8 mouse cellular contexts compared by ENCODE assay signal in the genomic region with DNA sequence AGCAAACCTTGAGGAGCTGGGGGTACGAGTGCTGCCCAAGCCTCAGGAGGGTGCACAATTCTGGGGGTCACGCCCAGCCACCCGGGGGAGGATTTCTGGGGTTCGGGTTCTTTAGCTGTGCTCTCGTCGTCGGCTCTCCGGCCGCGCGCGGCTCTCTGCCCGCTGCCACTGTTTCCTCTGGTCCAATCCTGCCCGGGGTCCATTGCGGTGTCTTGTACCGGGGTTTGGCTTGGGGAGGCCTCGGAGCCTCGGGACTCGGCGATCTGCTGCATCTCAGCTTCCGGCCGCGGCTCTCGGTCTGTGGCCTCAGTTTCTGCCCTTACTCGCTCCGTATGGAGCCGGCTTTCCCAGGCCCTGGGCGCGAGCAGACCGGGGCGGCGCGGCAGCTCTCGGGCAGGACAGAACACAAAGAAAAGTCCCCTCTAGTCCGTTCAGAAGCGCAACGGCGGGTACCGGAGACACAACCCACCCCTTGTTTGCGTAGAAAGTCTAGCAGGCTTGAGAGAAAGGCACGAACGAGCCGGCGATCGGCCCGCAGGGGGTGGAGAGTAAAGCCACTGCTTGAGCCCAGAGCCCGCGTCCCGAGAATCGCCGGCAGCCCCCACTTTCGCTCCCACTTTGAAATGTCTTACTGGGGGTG. TPM values are rescaled to one million over a fixed set of nuclear protein-coding genes. Genes with fewer than 3 reads are reported as not detected.
DNase-seq lines count a peak whose midpoint lies in the region; ATAC-seq and TF ChIP-seq lines count a peak whose summit lies in the region.

No protein-coding gene starts in this region.

- peaks cover 73% of the 10 kb centered on the region for H3K27me3 ChIP-seq in G1E (ENCODE audit: insufficient read depth, low read length)
- no peaks in the 10 kb centered on the region for H3K27me3 ChIP-seq in limb, embryonic 15.5 days
- no peaks in the 10 kb centered on the region for H3K27me3 ChIP-seq in neural tube, embryonic 12.5 days (replicated peaks)

- peak; percentile 83 for DNase-seq in kidney, adult 18-20 months
- no peak for DNase-seq in kidney, adult 11 months
- DNase-seq in G1E (ENCODE audit: low spot score) = no peak
- DNase-seq in embryo, embryonic 9.5 days (ENCODE audit: extremely low spot score) = peak; percentile 82
- DNase-seq in heart, postnatal 4 days = peak; percentile 65

- no peak for ATAC-seq in G1E (ENCODE audit: extremely low read depth, insufficient number of reproducible peaks, low FRiP score, poor library complexity, severe bottlenecking)
- no peak for ATAC-seq in limb, embryonic 15.5 days (ENCODE audit: insufficient number of reproducible peaks, low FRiP score, low TSS enrichment, low read depth)
- ATAC-seq in neural tube, embryonic 12.5 days (ENCODE audit: low FRiP score, low read depth) = no peak
- no peak for ATAC-seq in activated CD4-positive, CD25-positive, alpha-beta regulatory T cell, adult 4 months

- H3K9me3 ChIP-seq in G1E (replicated peaks) = peaks cover 54% of the 10 kb centered on the region
- no peaks in the 10 kb centered on the region for H3K9me3 ChIP-seq in limb, embryonic 15.5 days
- no peaks in the 10 kb centered on the region for H3K9me3 ChIP-seq in neural tube, embryonic 12.5 days

- peak overlapping the region; percentile 89 for H3K27ac ChIP-seq in limb, embryonic 15.5 days
- H3K27ac ChIP-seq in neural tube, embryonic 12.5 days = peak overlapping the region; percentile 93

- under 1% methylated on average over 52 of the region's 52 CpGs for WGBS in limb, embryonic 15.5 days
- WGBS in neural tube, embryonic 12.5 days = under 1% methylated on average over 52 of the region's 52 CpGs

- no peak for TF ChIP-seq CTCF in G1E (IDR thresholded peaks at IDR 0.05; ENCODE audit: low read depth, low read length)

- H3K36me3 ChIP-seq in G1E (replicated peaks) = no peaks in the 10 kb centered on the region
- no peaks in the 10 kb centered on the region for H3K36me3 ChIP-seq in limb, embryonic 15.5 days
- peaks cover 8% of the 10 kb centered on the region for H3K36me3 ChIP-seq in neural tube, embryonic 12.5 days

- peak overlapping the region; percentile 68 for H3K9ac ChIP-seq in limb, embryonic 15.5 days
- peak overlapping the region; percentile 100 for H3K9ac ChIP-seq in neural tube, embryonic 12.5 days

- H3K4me1 ChIP-seq in G1E (ENCODE audit: insufficient read depth, low read depth, low read length) = peaks cover 23% of the 10 kb centered on the region
- H3K4me1 ChIP-seq in limb, embryonic 15.5 days = peaks cover 54% of the 10 kb centered on the region
- peaks cover 28% of the 10 kb centered on the region for H3K4me1 ChIP-seq in neural tube, embryonic 12.5 days

- H3K4me3 ChIP-seq in G1E (ENCODE audit: low read depth, low read length) = peak overlapping the region; percentile 7; the same call in 1 of the 2 replicates
- H3K4me3 ChIP-seq in limb, embryonic 15.5 days = peak overlapping the region; percentile 81
- peak overlapping the region; percentile 97 for H3K4me3 ChIP-seq in neural tube, embryonic 12.5 days

- H3K4me2 ChIP-seq in limb, embryonic 15.5 days = peak overlapping the region; percentile 96
- H3K4me2 ChIP-seq in neural tube, embryonic 12.5 days (replicated peaks) = peak overlapping the region; percentile 98

RNA-seq across cellular contexts. Expression of a gene that starts 1.5 kb away (rescaled TPM):
- 0.10 TPM in 1 of 2 replicates, not detected in the other for total RNA-seq in G1E (2014; fragmentation: Nextera tagmentation)
- 0.05 and 0.12 TPM in 2 replicates for total RNA-seq in G1E (2017)
- 0.42 and 0.50 TPM in 2 replicates for polyA plus RNA-seq in G1E (2012)
- 10 to 100 TPM; 14.1 to 16.5 TPM for total RNA-seq in heart, postnatal 4 days (2021)
- 5.8 and 6.7 TPM in 2 replicates for polyA plus RNA-seq in limb, embryonic 15.5 days (2015; fragmentation: Nextera tagmentation; extraction: Ambion mirVana)
- polyA plus RNA-seq in neural tube, embryonic 12.5 days (2016; fragmentation: Nextera tagmentation; extraction: Ambion mirVana) = 21.6 and 22.8 TPM in 2 replicates
- polyA plus RNA-seq in activated CD4-positive, CD25-positive, alpha-beta regulatory T cell, adult 4 months (2017; shearing (Covaris generic)) = not detected

Comparison
In these comparisons a context has a peak if more than half of its experiments do, and no peak if none do; other contexts are left out.
1. DNase-seq: peak in kidney, adult 18-20 months (single experiment), embryo, embryonic 9.5 days (single experiment) and heart, postnatal 4 days (single experiment); none in kidney, adult 11 months (single experiment) and G1E (single experiment).
2. H3K4me3 ChIP-seq: peak in every context shown above with its lines; median percentile 97 in neural tube, embryonic 12.5 days; 81 in limb, embryonic 15.5 days; 7 in G1E.